Mouse (Mus musculus) spleen, adult 2 months (tissue): ENCODE measurements around the gene Lipc. TPM values are rescaled to one million over a fixed set of nuclear protein-coding genes. Genes with fewer than 3 reads are reported as not detected.

Experiments
- DNase-seq, 2 experiments: peaks; one replicate each; pipeline versions ENCODE4 v3.0.0 to v3.0.0-alpha.2; 2012 to 2021; ENCODE audit warnings: low spot score in 2 of 2, low read depth in 1 of 2
- H3K27ac ChIP-seq: fragments of 200-500 bp; 2 replicates; pipeline ENCODE4 v1.5.1; 2012; ENCODE audit warnings: low read length, inconsistent platforms; ENCODE audit not compliant: insufficient read depth
- H3K27me3 ChIP-seq: fragments of 200-500 bp; 2 replicates; pipeline ENCODE4 v1.6.1; 2012; ENCODE audit warnings: mild to moderate bottlenecking, moderate library complexity, low read length, inconsistent platforms; ENCODE audit not compliant: control insufficient read depth, insufficient read depth
- H3K36me3 ChIP-seq: fragments of 200-500 bp; 2 replicates; pipeline ENCODE4 v1.6.1; 2012; ENCODE audit warnings: mild to moderate bottlenecking, low read length, inconsistent platforms; ENCODE audit not compliant: control insufficient read depth, insufficient read depth
- H3K4me1 ChIP-seq: fragments of 200-500 bp; 2 replicates; pipeline ENCODE4 v1.6.1; 2011; ENCODE audit warnings: inconsistent platforms; ENCODE audit not compliant: control insufficient read depth, insufficient read depth, insufficient read length
- H3K4me3 ChIP-seq: fragments of 200-500 bp; 2 replicates; pipeline ENCODE4 v1.5.1; 2011; ENCODE audit warnings: mild to moderate bottlenecking, inconsistent platforms; ENCODE audit not compliant: insufficient read depth, insufficient read length; ENCODE audit errors: extremely low read depth
- CTCF ChIP-seq: fragments of 200-500 bp; IDR thresholded peaks from 2 replicates; pipeline ENCODE4 v1.5.1; 2011; ENCODE audit warnings: mild to moderate bottlenecking, inconsistent platforms; ENCODE audit not compliant: insufficient read depth, insufficient read length, insufficient replicate concordance; ENCODE audit errors: extremely low read depth
- POLR2A ChIP-seq: fragments of 200-500 bp; IDR thresholded peaks from 2 replicates; pipeline ENCODE4 v1.6.1; 2011; ENCODE audit warnings: low read depth, low read length, inconsistent platforms
- WGBS: fragments of 180-500 bp; shearing (Covaris S2); methylation state at CpG from one replicate; pipeline ENCODE4 v1.1.7; 2018; 5-methylcytosine and 5-hydroxymethylcytosine counted together
- polyA plus RNA-seq: library from polyadenylated mRNA; depleted of rRNA; stranded (reverse); fragments of >200 nt; gene quantifications from 2 replicates; pipeline ENCODE4 v1.2.3, GENCODE M21; 2012; rRNA removed

The Lipc gene
- 3.1 and 3.7 TPM in 2 replicates for polyA plus RNA-seq

DNA sequence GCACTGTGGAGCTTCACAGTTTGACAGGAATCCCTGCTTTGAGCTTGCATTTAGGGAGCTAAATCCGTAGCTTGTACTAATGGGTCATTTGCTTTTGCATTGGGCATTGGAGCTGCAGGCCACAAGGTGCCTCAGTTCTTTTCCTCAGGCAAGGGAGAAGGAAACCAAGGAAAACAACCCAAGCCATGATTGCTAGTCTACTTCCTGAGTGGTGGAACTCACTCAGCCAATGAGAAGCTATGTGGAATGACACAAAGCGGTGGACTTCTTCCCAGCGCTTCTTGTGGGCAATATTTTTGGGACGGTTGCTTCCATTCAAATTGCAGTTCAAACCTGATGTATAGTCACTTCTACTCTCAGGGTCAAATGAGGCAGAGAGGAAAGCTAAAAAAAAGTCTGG, at the start of gene Lipc:
TSS of gene Lipc (minus strand) at position 101 of the 400 bp plus-strand sequence.
- TF ChIP-seq CTCF (no peak), POLR2A (no peak)
- no peaks in the 10 kb centered on the region for H3K27me3 ChIP-seq
- DNase-seq, result no peak
- WGBS, result 90% methylated on average over 4 of the region's 4 CpGs
- H3K36me3 ChIP-seq, result no peaks in the 10 kb centered on the region
- H3K27ac ChIP-seq, result no peak within 1 kb of the TSS
- peaks cover 4% of the 10 kb centered on the region; the same call in 1 of the 2 replicates for H3K4me1 ChIP-seq
- no peak within 1 kb of the TSS for H3K4me3 ChIP-seq

DNA sequence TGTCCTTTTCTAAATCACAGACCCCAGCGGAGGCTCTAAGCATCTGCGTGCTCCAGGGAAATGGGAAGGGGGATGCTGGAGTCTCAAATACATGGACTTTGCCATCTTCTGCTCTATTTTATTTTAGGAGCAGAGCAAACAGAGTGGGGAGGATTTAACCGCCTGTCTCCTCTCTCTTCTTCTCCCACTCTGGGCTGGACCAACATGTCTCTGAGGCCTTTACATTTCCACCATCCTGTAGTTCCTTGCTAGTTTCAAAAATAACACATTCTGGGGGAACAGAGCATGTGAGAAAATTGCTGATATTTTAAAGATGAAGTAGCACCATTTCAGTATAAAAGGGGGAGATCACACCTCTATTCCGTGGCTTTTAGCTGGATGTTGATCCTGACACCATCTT, 47.1 kb upstream of the Lipc start:
- H3K27ac ChIP-seq, result no peak overlapping the region
- DNase-seq, result no peak
- TF ChIP-seq CTCF (no peak), POLR2A (no peak)
- no peaks in the 10 kb centered on the region for H3K27me3 ChIP-seq
- H3K4me1 ChIP-seq, result peaks cover 3% of the 10 kb centered on the region; the same call in 1 of the 2 replicates
- H3K36me3 ChIP-seq, result no peaks in the 10 kb centered on the region
- H3K4me3 ChIP-seq, result no peak overlapping the region
- 91% methylated on average over 4 of the region's 4 CpGs for WGBS

DNA sequence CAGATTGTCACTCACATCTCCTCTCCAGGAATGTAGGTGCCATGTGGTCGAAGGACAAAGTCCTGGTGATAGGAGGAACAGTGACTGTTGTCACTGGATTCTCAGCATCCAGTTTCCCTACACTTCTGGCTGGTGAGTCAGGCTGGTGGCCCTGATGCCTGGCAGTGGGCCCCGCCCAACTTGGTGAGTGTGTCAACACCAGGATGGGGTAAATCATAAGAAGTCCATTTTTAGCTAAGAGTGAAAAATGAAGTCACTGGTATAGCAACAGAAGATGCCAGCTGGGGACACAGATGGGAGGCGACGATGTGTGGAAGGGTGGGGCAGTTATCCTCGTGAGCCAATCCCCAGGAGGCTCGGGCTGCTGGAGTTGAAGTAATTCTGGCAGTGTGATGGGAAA, 46.7 kb upstream of the Lipc start:
- H3K4me1 ChIP-seq, result peaks cover 3% of the 10 kb centered on the region; the same call in 1 of the 2 replicates
- no peak for TF ChIP-seq POLR2A
- no peak for TF ChIP-seq CTCF
- WGBS, result 63% methylated on average over 6 of the region's 6 CpGs
- no peak overlapping the region for H3K4me3 ChIP-seq
- H3K27ac ChIP-seq, result no peak overlapping the region
- no peak for DNase-seq
- H3K27me3 ChIP-seq, result no peaks in the 10 kb centered on the region
- no peaks in the 10 kb centered on the region for H3K36me3 ChIP-seq

DNA sequence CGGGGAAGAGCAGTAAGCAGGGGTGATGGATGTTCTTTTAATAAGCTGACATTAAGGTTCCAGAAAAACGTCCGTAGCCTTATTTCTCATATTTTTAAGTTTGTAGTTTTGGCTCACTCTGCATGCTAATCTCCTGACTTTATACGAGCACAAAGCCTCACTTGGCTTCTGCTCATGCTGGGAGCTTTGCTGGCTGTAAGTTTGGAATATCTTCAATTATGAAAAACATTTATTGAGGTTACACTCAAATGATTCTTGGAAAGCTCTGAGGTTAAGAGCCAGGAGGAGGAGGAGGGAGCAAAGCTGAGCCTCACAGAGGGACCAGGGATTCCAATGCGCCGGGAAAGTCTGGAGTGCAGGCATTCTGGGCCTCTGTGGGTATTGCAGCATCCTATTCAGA, 41.3 kb upstream of the Lipc start:
- TF ChIP-seq POLR2A, result no peak
- TF ChIP-seq CTCF, result no peak
- WGBS, result 84% methylated on average over 6 of the region's 6 CpGs
- H3K27ac ChIP-seq, result no peak overlapping the region
- DNase-seq, result no peak
- H3K36me3 ChIP-seq, result no peaks in the 10 kb centered on the region
- H3K4me3 ChIP-seq, result no peak overlapping the region
- H3K27me3 ChIP-seq, result no peaks in the 10 kb centered on the region
- H3K4me1 ChIP-seq, result no peaks in the 10 kb centered on the region; the same call in 1 of the 2 replicates

DNA sequence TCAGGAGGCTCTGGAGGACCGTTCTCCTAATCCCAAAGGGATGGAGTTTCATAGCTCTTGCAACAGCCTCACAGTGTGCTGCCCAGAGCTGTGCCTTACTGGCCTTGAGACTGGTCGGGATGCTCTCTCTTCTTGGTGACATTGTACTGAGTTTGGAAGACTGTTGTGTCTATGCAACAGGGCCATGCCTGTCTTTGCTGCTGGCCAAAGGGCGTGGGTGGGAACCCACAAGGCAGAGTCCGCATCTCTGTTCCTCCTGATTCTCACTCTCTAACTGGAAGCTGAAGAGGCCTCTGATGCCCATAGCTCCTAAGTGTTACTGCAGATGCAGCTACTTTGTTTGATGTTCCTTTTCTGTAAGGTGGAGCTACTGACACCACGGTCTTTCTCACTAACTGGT, 39.4 kb upstream of the Lipc start:
- H3K4me3 ChIP-seq, result no peak overlapping the region
- H3K27me3 ChIP-seq, result no peaks in the 10 kb centered on the region
- WGBS, result 82% methylated on average over 5 of the region's 5 CpGs
- no peak for TF ChIP-seq CTCF
- TF ChIP-seq POLR2A, result no peak
- no peak for DNase-seq
- H3K27ac ChIP-seq, result no peak overlapping the region
- H3K36me3 ChIP-seq, result no peaks in the 10 kb centered on the region
- peaks cover 6% of the 10 kb centered on the region; the same call in 1 of the 2 replicates for H3K4me1 ChIP-seq

DNA sequence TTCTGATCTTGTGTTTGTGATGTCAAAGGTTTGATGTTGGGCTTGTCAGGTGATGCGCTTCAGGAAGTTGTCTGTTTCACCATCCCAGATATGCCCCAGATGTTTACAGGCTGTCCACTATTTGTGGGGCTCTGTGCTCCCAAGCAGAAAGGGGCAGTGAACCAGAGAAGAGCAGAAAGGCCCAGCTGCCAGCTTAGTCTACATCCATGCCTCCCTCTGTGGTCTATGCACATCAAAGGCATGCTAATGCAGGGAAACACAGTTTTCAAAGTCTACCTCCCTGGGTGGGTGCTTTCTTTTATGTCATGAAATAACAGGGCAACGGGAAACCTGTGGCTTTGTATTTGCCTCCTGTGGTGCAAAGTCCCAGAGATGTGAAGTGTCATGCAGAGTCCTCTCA, 35.2 kb upstream of the Lipc start:
- DNase-seq, result no peak
- no peaks in the 10 kb centered on the region for H3K27me3 ChIP-seq
- H3K4me1 ChIP-seq, result peaks cover 6% of the 10 kb centered on the region; the same call in 1 of the 2 replicates
- TF ChIP-seq CTCF, result no peak
- TF ChIP-seq POLR2A, result no peak
- no peaks in the 10 kb centered on the region for H3K36me3 ChIP-seq
- WGBS, result 16% methylated on average over 2 of the region's 2 CpGs
- H3K4me3 ChIP-seq, result no peak overlapping the region
- no peak overlapping the region for H3K27ac ChIP-seq

DNA sequence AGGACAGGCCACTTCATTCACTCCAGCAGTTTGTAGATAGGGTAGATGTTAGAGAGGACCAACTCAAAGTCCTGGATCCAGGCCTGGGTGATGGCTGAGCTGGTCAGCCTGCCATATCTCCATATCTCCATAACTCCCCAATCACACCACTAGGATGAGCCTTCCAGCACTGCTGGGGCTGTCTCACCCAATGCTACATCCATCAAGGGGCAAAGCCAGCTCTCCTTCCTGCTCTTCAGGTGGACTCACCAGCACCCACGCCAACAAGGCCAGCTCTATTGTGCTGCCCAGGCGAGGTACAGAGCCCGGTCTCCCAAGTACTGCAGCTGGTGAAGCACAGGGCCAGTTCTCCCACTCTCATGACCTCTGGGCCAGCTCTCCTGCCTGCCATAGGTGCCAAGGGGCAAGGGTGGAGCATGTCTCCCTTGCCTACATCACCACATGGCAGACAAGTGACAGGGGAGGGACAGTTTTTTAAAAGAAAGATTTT, 31.0 kb upstream of the Lipc start:
- Histone ChIP-seq H3K36me3 (no peaks in the 10 kb centered on the region), H3K27me3 (no peaks in the 10 kb centered on the region), H3K27ac (no peak overlapping the region), H3K4me3 (no peak overlapping the region), H3K4me1 (peaks cover 6% of the 10 kb centered on the region; the same call in 1 of the 2 replicates)
- TF ChIP-seq CTCF (no peak), POLR2A (no peak)
- DNase-seq, result no peak
- WGBS, result 89% methylated on average over 3 of the region's 3 CpGs

GRCm38 (mm10) chr9:70981721-70982120, 29.7 kb upstream of the Lipc start:
- Histone ChIP-seq H3K36me3 (no peaks in the 10 kb centered on the region), H3K27ac (no peak overlapping the region), H3K4me1 (0 out of 2 replicates have a peak, but pooled peaks cover 2% of the 10 kb centered on the region), H3K27me3 (no peaks in the 10 kb centered on the region), H3K4me3 (no peak overlapping the region)
- no peak for TF ChIP-seq POLR2A
- no peak for TF ChIP-seq CTCF
- DNase-seq, result no peak
- 86% methylated on average over 1 of the region's 1 CpGs for WGBS
